Mouse (Mus musculus): Measurements from ENCODE around the gene Kif16b. TPM values are rescaled to one million over a fixed set of nuclear protein-coding genes. Genes with fewer than 3 reads are reported as not detected.

The Kif16b gene
- total and polyA plus RNA-seq, 3 experiments: 16.1 to 38.3 (median 32.3) TPM

GRCm38 (mm10) chr2:142646863-142647262, 254.5 kb downstream of the Kif16b start:
- no peak overlapping the region for H3K27ac ChIP-seq
- no peaks in the 10 kb centered on the region for H3K79me2 ChIP-seq (replicated peaks; ENCODE audit: control insufficient read depth, insufficient read depth, low read length)
- 81% methylated on average over 4 of the region's 4 CpGs for WGBS
- H3K4me3 ChIP-seq: no peak overlapping the region
- peaks cover 1% of the 10 kb centered on the region; the same call in 1 of the 2 replicates for H3K4me1 ChIP-seq (ENCODE audit: control insufficient read depth, insufficient read depth, low read length)
- peaks cover 4% of the 10 kb centered on the region for H3K36me3 ChIP-seq (ENCODE audit: control insufficient read depth, insufficient read depth, low read length)
- no peaks in the 10 kb centered on the region for H3K27me3 ChIP-seq (ENCODE audit: control insufficient read depth, insufficient read depth, low read length)
- TF ChIP-seq EP300 (IDR thresholded peaks at IDR 0.05; ENCODE audit: insufficient read depth, low read depth, low read length) (no peak), POLR2A (IDR thresholded peaks at IDR 0.05; ENCODE audit: insufficient read depth, low read depth, low read length) (no peak), CTCF (IDR thresholded peaks at IDR 0.05) (no peak)
- intact Hi-C loops (cut with DNase I): no loop called here
- no peak overlapping the region for H3K9ac ChIP-seq (ENCODE audit: low read depth, low read length)
- DNase-seq: no peak

GRCm38 (mm10) chr2:142641766-142642165, 259.6 kb downstream of the Kif16b start:
- Histone ChIP-seq H3K4me3 (no peak overlapping the region), H3K79me2 (replicated peaks; ENCODE audit: control insufficient read depth, insufficient read depth, low read length) (no peaks in the 10 kb centered on the region), H3K27ac (no peak overlapping the region), H3K4me1 (ENCODE audit: control insufficient read depth, insufficient read depth, low read length) (no peaks in the 10 kb centered on the region), H3K36me3 (ENCODE audit: control insufficient read depth, insufficient read depth, low read length) (no peaks in the 10 kb centered on the region), H3K9ac (ENCODE audit: low read depth, low read length) (no peak overlapping the region), H3K27me3 (ENCODE audit: control insufficient read depth, insufficient read depth, low read length) (no peaks in the 10 kb centered on the region)
- DNase-seq: no peak
- WGBS: 50% methylated on average over 2 of the region's 2 CpGs
- intact Hi-C loops (cut with DNase I): no loop called here
- TF ChIP-seq CTCF (IDR thresholded peaks at IDR 0.05): no peak
- no peak for TF ChIP-seq EP300 (IDR thresholded peaks at IDR 0.05; ENCODE audit: insufficient read depth, low read depth, low read length)
- no peak for TF ChIP-seq POLR2A (IDR thresholded peaks at IDR 0.05; ENCODE audit: insufficient read depth, low read depth, low read length)

- Histone ChIP-seq H3K79me2 (replicated peaks; ENCODE audit: control insufficient read depth, insufficient read depth, low read length) (no peaks in the 10 kb centered on the region), H3K36me3 (ENCODE audit: control insufficient read depth, insufficient read depth, low read length) (no peaks in the 10 kb centered on the region), H3K27me3 (ENCODE audit: control insufficient read depth, insufficient read depth, low read length) (no peaks in the 10 kb centered on the region), H3K9ac (ENCODE audit: low read depth, low read length) (no peak overlapping the region), H3K27ac (no peak overlapping the region), H3K4me3 (no peak overlapping the region), H3K4me1 (ENCODE audit: control insufficient read depth, insufficient read depth, low read length) (no peaks in the 10 kb centered on the region)
- TF ChIP-seq POLR2A (IDR thresholded peaks at IDR 0.05; ENCODE audit: insufficient read depth, low read depth, low read length): no peak
- TF ChIP-seq EP300 (IDR thresholded peaks at IDR 0.05; ENCODE audit: insufficient read depth, low read depth, low read length): no peak
- no peak for TF ChIP-seq CTCF (IDR thresholded peaks at IDR 0.05)
- intact Hi-C loops (cut with DNase I): no loop called here
- 88% methylated on average over 7 of the region's 7 CpGs for WGBS
- no peak for DNase-seq
These were observed 265.6 kb downstream of the Kif16b start for GRCm38 (mm10) chr2:142635606-142636304.

- no peaks in the 10 kb centered on the region for H3K79me2 ChIP-seq (replicated peaks; ENCODE audit: control insufficient read depth, insufficient read depth, low read length)
- H3K27me3 ChIP-seq (ENCODE audit: control insufficient read depth, insufficient read depth, low read length): no peaks in the 10 kb centered on the region
- H3K4me1 ChIP-seq (ENCODE audit: control insufficient read depth, insufficient read depth, low read length): no peaks in the 10 kb centered on the region
- 89% methylated on average over 6 of the region's 6 CpGs for WGBS
- H3K36me3 ChIP-seq (ENCODE audit: control insufficient read depth, insufficient read depth, low read length): no peaks in the 10 kb centered on the region
- intact Hi-C loops (cut with DNase I): no loop called here
- no peak overlapping the region for H3K27ac ChIP-seq
- H3K9ac ChIP-seq (ENCODE audit: low read depth, low read length): no peak overlapping the region
- no peak overlapping the region for H3K4me3 ChIP-seq
- no peak for DNase-seq
- no peak for TF ChIP-seq EP300 (IDR thresholded peaks at IDR 0.05; ENCODE audit: insufficient read depth, low read depth, low read length)
- TF ChIP-seq CTCF (IDR thresholded peaks at IDR 0.05): no peak
- TF ChIP-seq POLR2A (IDR thresholded peaks at IDR 0.05; ENCODE audit: insufficient read depth, low read depth, low read length): no peak
These were observed 267.3 kb downstream of the Kif16b start for GRCm38 (mm10) chr2:142633996-142634559.

GRCm38 (mm10) chr2:142629523-142630312, 271.6 kb downstream of the Kif16b start:
- WGBS: 81% methylated on average over 2 of the region's 2 CpGs
- TF ChIP-seq EP300 (IDR thresholded peaks at IDR 0.05; ENCODE audit: insufficient read depth, low read depth, low read length) (no peak), POLR2A (IDR thresholded peaks at IDR 0.05; ENCODE audit: insufficient read depth, low read depth, low read length) (no peak), CTCF (IDR thresholded peaks at IDR 0.05) (no peak)
- H3K27ac ChIP-seq: no peak overlapping the region
- H3K9ac ChIP-seq (ENCODE audit: low read depth, low read length): no peak overlapping the region
- no peaks in the 10 kb centered on the region for H3K36me3 ChIP-seq (ENCODE audit: control insufficient read depth, insufficient read depth, low read length)
- DNase-seq: no peak
- H3K27me3 ChIP-seq (ENCODE audit: control insufficient read depth, insufficient read depth, low read length): no peaks in the 10 kb centered on the region
- intact Hi-C loops (cut with DNase I): no loop called here
- no peaks in the 10 kb centered on the region for H3K4me1 ChIP-seq (ENCODE audit: control insufficient read depth, insufficient read depth, low read length)
- no peaks in the 10 kb centered on the region for H3K79me2 ChIP-seq (replicated peaks; ENCODE audit: control insufficient read depth, insufficient read depth, low read length)
- no peak overlapping the region for H3K4me3 ChIP-seq

All from heart, adult 2 months (tissue).